Mouse (Mus musculus): Measurements from ENCODE around the gene Mprip. TPM values are rescaled to one million over a fixed set of nuclear protein-coding genes. Genes with fewer than 3 reads are reported as not detected.

Gene Mprip
- polyA plus RNA-seq, 1 experiment, result 111 TPM

DNA sequence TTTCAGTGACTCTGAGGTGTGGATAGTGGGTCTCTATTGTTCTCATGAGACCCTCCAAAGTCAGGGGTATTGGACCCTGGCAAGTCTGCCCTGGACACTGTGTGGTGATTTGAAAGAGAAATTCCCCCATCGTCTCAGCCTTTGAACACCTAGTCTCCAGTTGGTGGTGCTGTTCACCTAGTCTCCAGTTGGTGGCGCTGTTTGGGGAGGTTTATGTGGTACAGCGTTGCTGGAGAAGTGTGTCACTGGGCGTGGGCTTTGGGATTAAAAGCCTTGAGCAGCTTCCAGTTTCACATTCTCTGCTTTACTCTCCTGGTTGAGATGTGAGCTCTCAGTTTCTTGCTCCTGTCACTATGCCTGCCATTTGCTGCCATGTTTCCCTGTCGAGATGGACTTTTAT is 28.1 kb upstream of the Mprip start:
- Histone ChIP-seq H3K4me3 (ENCODE audit: insufficient read depth, low read depth, low read length) (no peak overlapping the region), H3K27ac (ENCODE audit: insufficient read depth, low read depth, low read length) (no peak overlapping the region), H3K4me1 (ENCODE audit: control insufficient read depth, insufficient read depth, low read length) (peaks cover 5% of the 10 kb centered on the region)
- 25% methylated on average over 5 of the region's 5 CpGs for WGBS
- TF ChIP-seq CTCF (IDR thresholded peaks at IDR 0.05; ENCODE audit: insufficient read depth, low read depth, low read length), result peak; percentile 70; the same call in 1 of the 2 replicates
- TF ChIP-seq POLR2A (IDR thresholded peaks at IDR 0.05; ENCODE audit: insufficient read depth, low read depth, low read length), result no peak

DNA sequence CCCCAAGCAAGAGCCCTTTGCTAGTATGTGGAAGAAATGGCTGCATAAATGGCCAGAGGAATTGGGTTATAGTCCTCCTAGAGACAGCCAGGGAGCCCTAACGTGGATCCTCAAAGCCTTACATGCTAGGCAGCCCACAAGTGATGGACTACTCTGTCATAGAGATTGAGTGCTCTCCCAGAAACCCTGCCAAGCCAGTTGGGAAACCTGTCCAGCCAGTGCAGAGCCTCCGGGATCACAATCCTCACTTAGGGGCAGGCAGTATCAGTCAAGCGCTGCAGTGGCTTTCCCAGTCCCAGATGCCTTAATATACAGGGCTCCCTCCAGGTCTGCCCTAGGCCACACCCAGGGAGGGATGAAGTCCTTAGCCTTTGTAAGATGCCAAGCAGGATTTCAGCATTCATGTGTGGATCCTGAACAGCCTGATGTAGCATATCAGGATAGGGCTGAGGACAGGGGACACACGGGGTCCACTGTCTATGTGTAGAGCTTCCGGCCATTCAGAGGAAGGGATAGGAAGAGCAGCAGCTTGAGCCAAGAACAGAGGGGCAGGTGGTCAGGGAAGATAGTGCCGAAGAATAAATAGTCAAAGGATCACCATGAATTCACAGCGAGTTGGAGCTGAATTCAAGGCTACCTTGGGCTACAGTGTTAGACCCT is 27.0 kb upstream of the Mprip start:
- no peak overlapping the region for H3K27ac ChIP-seq (ENCODE audit: insufficient read depth, low read depth, low read length)
- no peak for TF ChIP-seq CTCF (IDR thresholded peaks at IDR 0.05; ENCODE audit: insufficient read depth, low read depth, low read length)
- TF ChIP-seq POLR2A (IDR thresholded peaks at IDR 0.05; ENCODE audit: insufficient read depth, low read depth, low read length), result no peak
- peaks cover 5% of the 10 kb centered on the region for H3K4me1 ChIP-seq (ENCODE audit: control insufficient read depth, insufficient read depth, low read length)
- no peak overlapping the region for H3K4me3 ChIP-seq (ENCODE audit: insufficient read depth, low read depth, low read length)
- WGBS, result 89% methylated on average over 7 of the region's 7 CpGs

DNA sequence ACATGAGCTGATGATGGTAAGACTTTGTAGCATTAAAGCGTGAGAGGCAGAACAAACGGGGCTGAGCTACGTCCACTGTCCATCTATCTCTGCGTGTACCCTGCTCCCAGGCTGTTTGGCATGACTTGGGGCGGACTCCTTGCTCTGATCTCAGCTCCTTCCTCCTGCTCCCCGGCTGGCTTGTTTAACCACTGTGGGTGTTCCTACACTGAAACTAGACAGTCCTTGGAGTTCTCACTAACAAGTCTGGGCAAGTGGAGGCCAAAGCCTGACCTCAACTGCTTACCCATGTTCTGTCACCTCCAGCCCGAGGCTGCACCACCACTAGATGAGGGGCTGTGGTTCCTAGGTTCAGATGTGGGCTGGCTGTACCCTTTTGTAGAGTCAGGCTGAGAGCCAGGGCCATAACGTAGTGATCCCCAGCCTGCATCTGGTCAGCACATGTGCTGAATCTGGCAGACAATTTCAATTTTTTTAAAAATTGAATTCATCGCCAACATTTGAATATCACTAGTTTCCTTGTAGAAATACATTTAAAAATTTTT is 25.8 kb upstream of the Mprip start:
- peaks cover 11% of the 10 kb centered on the region for H3K4me1 ChIP-seq (ENCODE audit: control insufficient read depth, insufficient read depth, low read length)
- 93% methylated on average over 9 of the region's 9 CpGs for WGBS
- H3K27ac ChIP-seq (ENCODE audit: insufficient read depth, low read depth, low read length), result no peak overlapping the region
- no peak overlapping the region for H3K4me3 ChIP-seq (ENCODE audit: insufficient read depth, low read depth, low read length)
- TF ChIP-seq CTCF (IDR thresholded peaks at IDR 0.05; ENCODE audit: insufficient read depth, low read depth, low read length) (no peak), POLR2A (IDR thresholded peaks at IDR 0.05; ENCODE audit: insufficient read depth, low read depth, low read length) (no peak)

DNA sequence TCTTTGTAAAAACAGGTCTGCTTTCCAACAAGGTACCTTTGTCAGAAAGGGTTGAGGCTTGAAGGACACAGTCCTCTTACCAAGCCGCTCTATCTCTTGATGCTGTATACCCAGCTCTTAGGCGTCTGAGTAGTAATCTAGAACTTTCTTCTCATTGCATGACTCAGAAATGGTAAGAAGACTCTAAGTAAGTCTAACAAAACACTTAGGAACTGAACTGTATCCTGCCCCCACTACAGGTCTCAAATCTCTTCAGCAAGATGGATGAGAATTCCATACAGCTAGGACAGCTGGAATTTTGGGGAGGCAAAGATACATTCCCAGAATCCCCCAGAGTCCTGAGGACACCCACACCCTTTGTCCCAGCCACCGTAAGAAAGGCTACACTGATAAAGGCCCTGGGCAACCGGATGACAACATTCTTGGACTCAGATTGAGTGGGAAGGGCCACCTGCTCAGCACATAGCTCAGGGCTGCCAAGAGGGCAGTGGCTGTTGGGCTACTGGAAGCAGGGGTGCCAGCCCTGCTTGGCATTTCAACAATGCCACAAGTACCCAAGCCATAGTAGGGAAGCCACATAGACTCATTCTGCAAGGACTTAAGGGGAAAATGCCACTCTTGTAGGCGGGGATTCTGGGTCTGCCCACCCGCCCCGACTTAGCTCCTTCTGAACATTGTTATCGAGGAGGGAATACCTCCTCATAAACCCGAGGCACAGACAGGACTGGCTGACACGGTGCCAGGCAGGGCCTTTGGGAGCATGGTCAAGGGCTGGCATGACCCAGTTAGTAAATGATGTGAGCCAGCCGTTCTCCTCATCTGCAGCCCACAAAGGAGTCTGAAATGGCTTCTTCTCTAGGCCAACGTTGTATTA is 25.0 kb upstream of the Mprip start:
- no peak overlapping the region for H3K4me3 ChIP-seq (ENCODE audit: insufficient read depth, low read depth, low read length)
- TF ChIP-seq POLR2A (IDR thresholded peaks at IDR 0.05; ENCODE audit: insufficient read depth, low read depth, low read length) (no peak), CTCF (IDR thresholded peaks at IDR 0.05; ENCODE audit: insufficient read depth, low read depth, low read length) (no peak)
- 53% methylated on average over 12 of the region's 12 CpGs for WGBS
- H3K27ac ChIP-seq (ENCODE audit: insufficient read depth, low read depth, low read length), result no peak overlapping the region
- H3K4me1 ChIP-seq (ENCODE audit: control insufficient read depth, insufficient read depth, low read length), result peaks cover 11% of the 10 kb centered on the region

DNA sequence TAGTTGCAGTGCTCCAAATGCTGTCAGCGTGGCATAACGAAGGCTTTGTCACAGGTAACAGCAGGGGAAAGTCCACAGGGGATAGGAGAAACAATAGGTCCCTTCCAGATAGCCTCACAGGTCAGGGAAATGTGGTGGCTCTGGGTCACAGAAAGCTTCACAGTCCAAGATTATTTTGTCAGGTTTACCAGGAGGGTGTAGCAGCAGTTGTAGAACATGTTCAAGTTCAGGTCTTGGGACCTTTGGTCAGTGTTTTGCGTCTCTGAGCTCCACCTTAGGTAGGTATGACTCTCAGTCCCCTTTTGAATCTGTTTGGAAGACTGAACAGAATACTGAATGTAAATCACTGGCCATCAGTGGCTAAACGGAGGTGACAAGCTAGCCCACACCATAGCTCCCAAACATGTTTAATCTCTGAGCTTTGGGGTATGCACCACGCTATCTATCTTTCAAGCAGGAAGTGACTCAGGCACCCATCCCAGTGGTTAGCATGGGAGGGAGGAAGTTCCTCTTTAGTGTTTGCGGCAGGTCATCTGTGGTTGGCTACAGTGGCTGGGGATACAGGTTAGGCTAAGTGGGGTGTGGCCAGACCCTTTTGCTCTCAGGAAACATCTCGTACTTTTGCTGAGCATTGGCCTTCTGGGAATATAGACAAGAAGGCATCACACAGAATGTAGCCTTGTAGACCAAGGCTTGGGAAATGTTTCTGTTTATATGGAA is 24.2 kb upstream of the Mprip start:
- TF ChIP-seq POLR2A (IDR thresholded peaks at IDR 0.05; ENCODE audit: insufficient read depth, low read depth, low read length) (no peak), CTCF (IDR thresholded peaks at IDR 0.05; ENCODE audit: insufficient read depth, low read depth, low read length) (no peak)
- H3K27ac ChIP-seq (ENCODE audit: insufficient read depth, low read depth, low read length), result no peak overlapping the region
- WGBS, result 76% methylated on average over 7 of the region's 7 CpGs
- H3K4me1 ChIP-seq (ENCODE audit: control insufficient read depth, insufficient read depth, low read length), result peaks cover 11% of the 10 kb centered on the region
- no peak overlapping the region for H3K4me3 ChIP-seq (ENCODE audit: insufficient read depth, low read depth, low read length)

DNA sequence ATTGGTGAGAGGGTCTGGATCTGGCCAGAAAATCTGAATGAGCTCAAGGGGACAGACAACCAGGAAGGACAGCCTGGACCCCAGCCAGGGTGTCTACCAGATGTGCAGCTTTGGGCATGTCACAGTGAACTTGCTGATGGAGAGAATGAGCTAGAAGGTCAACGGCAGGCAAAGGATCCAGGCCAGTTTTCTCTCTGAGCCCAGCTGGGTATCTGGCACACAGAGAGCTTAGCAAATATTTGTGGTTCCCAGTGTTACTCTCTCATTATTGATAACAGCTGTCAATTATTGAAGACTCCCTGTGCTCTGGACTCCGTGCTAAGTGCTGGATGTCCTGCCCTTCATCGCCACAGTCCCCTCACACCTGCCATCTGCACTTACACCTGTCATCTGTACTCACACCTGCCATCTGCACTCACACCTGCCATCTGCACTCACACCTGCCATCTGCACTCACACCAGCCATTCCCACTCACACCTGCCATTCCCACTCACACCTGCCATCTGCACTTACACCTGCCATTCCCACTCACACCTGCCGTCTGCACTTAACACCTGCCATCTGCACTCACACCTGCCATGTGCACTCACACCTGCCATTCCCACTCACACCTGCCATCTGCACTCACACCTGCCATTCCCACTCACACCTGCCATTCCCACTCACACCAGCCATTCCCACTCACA is 21.0 kb upstream of the Mprip start:
- H3K4me1 ChIP-seq (ENCODE audit: control insufficient read depth, insufficient read depth, low read length), result peaks cover 11% of the 10 kb centered on the region
- TF ChIP-seq CTCF (IDR thresholded peaks at IDR 0.05; ENCODE audit: insufficient read depth, low read depth, low read length) (no peak), POLR2A (IDR thresholded peaks at IDR 0.05; ENCODE audit: insufficient read depth, low read depth, low read length) (no peak)
- 67% methylated on average over 4 of the region's 4 CpGs for WGBS
- H3K27ac ChIP-seq (ENCODE audit: insufficient read depth, low read depth, low read length), result no peak overlapping the region
- H3K4me3 ChIP-seq (ENCODE audit: insufficient read depth, low read depth, low read length), result no peak overlapping the region

DNA sequence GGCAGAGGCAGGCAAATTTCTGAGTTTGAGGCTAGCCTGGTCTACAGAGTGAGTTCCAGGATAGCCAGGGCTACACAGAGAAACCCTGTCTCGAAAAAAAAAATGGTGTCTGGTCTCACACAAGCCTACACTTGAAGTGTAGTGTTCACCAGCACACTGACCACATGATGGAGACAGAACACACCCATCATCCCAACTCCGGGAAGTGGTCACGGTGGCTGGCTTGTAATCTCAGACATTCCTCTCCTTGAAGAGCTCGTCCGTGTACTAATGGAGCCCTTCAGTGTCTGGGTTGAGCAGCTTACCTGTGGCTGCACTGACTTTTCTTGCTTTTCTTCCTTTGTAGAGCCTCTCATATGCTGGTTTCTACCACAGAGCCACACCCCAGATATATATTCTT is 19.9 kb upstream of the Mprip start:
- Histone ChIP-seq H3K27ac (ENCODE audit: insufficient read depth, low read depth, low read length) (no peak overlapping the region), H3K4me3 (ENCODE audit: insufficient read depth, low read depth, low read length) (no peak overlapping the region), H3K4me1 (ENCODE audit: control insufficient read depth, insufficient read depth, low read length) (peaks cover 8% of the 10 kb centered on the region)
- 78% methylated on average over 5 of the region's 5 CpGs for WGBS
- TF ChIP-seq CTCF (IDR thresholded peaks at IDR 0.05; ENCODE audit: insufficient read depth, low read depth, low read length) (no peak), POLR2A (IDR thresholded peaks at IDR 0.05; ENCODE audit: insufficient read depth, low read depth, low read length) (no peak)

DNA sequence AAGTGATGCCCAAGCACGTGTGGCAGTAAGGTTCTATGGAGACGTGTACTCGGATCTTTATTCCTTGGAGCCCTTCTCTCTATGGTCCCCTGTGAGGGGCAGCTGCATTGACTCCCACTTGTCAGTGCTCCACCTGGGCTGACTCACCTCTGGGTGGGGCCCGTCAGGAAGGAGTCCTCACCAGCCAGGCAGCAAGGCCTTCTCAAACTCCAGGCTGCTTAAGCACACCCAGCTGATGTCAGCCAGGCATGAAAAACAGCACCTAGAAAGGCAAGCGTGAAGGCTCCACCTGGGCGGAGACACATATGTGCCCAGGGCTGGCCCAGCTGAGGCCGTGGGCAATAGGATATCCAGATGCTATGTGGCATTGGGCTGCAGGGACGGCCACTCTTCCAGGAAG is 18.7 kb upstream of the Mprip start:
- TF ChIP-seq POLR2A (IDR thresholded peaks at IDR 0.05; ENCODE audit: insufficient read depth, low read depth, low read length), result no peak
- TF ChIP-seq CTCF (IDR thresholded peaks at IDR 0.05; ENCODE audit: insufficient read depth, low read depth, low read length), result no peak
- no peak overlapping the region for H3K4me3 ChIP-seq (ENCODE audit: insufficient read depth, low read depth, low read length)
- H3K27ac ChIP-seq (ENCODE audit: insufficient read depth, low read depth, low read length), result no peak overlapping the region
- 96% methylated on average over 8 of the region's 8 CpGs for WGBS
- peaks cover 6% of the 10 kb centered on the region; the same call in 1 of the 2 replicates for H3K4me1 ChIP-seq (ENCODE audit: control insufficient read depth, insufficient read depth, low read length)
